Mouse (Mus musculus): ENCODE results near the gene Rbm44.

Gene Rbm44

GRCm38 (mm10) chr1:91179533-91180173, 34.8 kb downstream of the Rbm44 start, which contains the start of gene Ramp1:
Gene Ramp1, plus strand, starts transcription at chr1:91179822.
- peak; percentile 88 for DNase-seq

- DNase-seq = no peak
These were observed 35.3 kb downstream of the Rbm44 start for GRCm38 (mm10) chr1:91180174-91180565.

DNA sequence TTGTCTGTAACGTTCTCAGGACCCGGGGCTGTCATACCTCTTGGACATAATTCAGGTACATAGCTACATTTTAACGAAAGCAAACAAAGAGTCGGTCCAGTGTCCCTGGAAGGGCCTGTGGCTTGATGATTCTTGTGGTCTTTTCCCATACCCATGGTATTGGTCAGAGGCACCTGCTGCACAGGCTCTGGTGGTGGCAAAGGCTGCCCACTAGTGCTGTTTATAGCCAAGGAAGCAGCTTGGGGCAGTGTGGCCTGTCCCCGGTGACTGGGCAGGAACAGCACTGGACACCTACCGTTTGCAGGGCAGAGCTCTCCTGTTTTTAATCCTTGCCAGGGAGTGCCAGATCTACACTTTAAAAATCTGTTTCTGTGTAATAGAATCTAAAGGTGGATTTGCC, 35.8 kb downstream of the Rbm44 start:
- DNase-seq = peak; percentile 42

- DNase-seq = peak; percentile 30
These were observed 36.4 kb downstream of the Rbm44 start for GRCm38 (mm10) chr1:91181261-91181660.

- peak; percentile 44 for DNase-seq
These were observed 37.0 kb downstream of the Rbm44 start for GRCm38 (mm10) chr1:91181784-91182450.

- peak; percentile 68 for DNase-seq
These were observed 38.4 kb downstream of the Rbm44 start for GRCm38 (mm10) chr1:91183305-91183704.

- DNase-seq = peak; percentile 16
These were observed 41.8 kb downstream of the Rbm44 start for GRCm38 (mm10) chr1:91186677-91187076.

GRCm38 (mm10) chr1:91187315-91187714, 42.4 kb downstream of the Rbm44 start:
- DNase-seq = peak; percentile 41

- peak; percentile 51 for DNase-seq
These were observed 43.1 kb downstream of the Rbm44 start for GRCm38 (mm10) chr1:91187786-91188640.

DNA sequence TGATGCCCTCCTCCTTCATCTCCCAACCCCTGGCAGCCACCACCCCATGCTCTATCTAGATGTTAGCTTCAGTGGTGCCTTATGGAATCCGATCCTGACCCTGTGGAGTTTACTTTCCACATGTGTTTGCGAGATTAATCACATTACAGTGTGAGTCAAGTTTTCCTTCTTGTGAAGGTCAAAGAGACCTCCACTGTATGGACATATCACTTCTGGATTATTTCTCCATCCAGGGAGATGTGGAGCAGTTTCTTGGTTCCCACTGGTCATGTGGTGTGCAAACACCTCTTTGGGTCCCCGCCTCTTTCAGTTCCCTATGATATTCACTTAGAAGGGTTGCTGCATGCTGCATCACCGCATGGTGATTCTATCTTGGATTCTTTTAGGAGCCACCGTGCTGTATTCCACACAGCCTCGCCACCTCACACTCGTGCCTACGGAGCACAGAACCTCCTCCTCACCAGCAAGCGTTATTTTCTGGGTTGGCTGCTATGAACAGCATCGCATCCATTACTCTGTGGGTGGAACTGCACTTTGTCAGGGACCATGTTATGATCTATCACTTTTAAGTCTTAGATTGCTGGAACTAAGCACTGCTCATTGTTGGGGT, 44.1 kb downstream of the Rbm44 start:
- DNase-seq = peak; percentile 18

GRCm38 (mm10) chr1:91192184-91192583, 47.3 kb downstream of the Rbm44 start:
- DNase-seq = peak; percentile 61

DNA sequence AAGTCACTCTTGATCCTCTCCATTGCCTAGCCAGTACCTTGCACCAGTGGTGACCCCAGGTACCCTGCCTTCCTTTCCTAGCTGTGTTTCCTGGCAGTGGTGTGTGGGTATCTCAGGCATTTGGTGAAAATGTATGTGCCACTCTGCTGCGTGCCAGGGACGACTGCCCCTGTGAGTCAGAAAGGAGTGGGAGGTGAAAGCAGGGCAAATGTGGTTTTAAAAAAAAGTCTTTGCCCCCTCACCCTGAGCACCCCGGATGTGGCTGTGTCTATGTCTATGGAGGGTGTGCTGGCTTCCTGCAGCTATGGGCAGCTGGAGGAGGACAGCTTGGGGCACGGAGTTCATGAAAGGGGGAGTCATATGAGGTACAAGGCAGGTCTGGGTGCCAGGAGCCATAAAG, 48.4 kb downstream of the Rbm44 start:
- peak; percentile 75 for DNase-seq

- peak; percentile 57 for DNase-seq
These were observed 48.8 kb downstream of the Rbm44 start for GRCm38 (mm10) chr1:91193680-91194079.

DNA sequence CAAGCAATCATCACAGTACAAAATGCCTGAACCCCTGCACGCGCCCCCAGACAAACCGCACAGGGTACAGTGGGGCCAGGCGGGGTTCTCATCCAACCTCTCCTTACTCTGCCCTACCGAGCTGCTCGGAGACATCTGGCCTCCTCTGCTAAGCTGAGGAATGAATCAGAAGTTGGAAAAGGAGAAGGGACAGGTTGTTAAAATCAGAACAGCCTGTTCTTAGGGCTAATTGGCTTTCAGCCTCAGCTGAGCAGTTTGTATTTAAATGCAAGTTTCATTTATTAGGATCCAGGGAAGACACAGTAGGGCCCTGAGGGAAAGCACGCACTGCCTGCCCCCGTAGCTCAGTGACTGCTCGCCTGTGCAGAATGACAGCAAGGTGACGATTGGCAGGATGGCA, 54.9 kb downstream of the Rbm44 start:
- DNase-seq = peak; percentile 10

GRCm38 (mm10) chr1:91201122-91201521, 56.2 kb downstream of the Rbm44 start:
- DNase-seq = peak; percentile 11

- DNase-seq = no peak
These were observed 59.4 kb downstream of the Rbm44 start for GRCm38 (mm10) chr1:91204221-91204765.

DNA sequence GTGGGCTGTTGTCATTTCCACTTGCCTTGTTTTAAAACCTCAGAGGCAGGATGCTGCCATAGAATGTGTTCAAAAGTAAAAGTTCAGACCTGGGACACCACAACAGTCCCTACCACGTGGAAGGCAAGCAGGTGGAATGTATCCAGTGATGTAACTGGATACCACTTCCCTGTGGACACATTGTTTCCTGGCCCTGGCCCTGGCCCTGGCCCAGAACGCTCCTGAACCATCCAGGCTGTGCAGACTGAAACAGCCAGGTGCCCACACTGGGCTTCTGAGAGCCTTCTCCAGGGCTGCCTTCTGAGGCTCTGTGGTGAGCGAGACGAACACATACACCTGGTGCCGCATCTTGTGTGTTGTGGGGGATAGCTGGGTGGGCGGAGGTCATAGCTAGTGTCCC, 60.8 kb downstream of the Rbm44 start:
- DNase-seq = no peak

- no peak for DNase-seq
These were observed 61.4 kb downstream of the Rbm44 start for GRCm38 (mm10) chr1:91206336-91206735.

GRCm38 (mm10) chr1:91206873-91207272, 62.0 kb downstream of the Rbm44 start:
- no peak for DNase-seq

DNA sequence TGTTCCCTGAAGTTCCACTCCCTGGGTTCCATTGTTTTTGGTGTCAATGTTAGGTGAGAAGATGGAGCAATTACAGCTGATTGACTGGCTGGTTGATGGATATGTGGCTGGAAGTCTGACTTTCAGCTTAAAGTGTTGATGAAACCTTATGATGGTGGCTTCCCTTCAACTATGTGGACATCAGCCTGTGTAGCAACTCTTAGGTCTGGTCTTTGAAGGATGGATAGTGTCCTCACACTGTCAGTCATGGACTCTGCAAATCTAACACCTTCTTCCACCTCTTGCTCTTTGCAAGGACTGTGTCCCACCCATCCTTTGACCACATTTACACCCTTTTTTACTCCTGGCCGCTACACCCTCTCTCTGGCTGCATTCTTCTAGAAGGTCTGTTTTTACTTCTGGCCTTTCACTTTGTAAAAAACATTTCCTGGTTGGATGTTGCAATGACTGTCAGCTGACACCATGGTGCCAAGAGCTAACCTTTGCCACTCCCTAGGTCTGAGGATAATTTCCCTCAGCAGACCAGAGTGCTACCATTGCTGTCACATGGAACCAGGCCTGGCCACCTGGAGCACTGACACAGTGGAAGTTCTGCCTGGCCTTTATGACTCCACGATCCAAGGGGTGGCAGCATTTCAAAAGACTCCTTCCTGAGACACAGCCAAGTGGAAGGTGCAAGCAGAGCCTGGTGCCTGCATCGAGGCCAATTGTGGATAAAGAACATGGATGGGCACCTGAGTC, 62.6 kb downstream of the Rbm44 start:
- no peak for DNase-seq

GRCm38 (mm10) chr1:91209343-91209742, 64.5 kb downstream of the Rbm44 start:
- DNase-seq = no peak

DNA sequence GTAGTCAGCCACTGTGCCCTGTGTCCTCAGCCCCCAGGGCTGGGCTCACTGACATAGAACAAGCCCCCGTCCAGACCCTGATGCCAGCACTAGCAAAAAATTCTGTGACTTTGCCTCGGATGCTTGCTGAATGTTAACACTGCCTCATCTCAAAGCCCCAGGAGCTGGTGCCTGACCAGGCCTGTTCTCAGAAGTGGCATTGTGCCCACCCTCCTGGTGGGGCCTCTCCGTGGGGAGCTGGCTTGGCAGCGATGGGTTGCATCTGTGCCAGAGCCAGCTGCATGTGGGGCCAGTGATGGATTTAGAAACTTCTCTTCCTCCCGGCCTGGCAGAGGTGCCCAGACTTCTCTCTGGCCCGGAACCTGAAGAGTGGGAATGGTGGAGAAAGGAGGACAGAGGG, 64.9 kb downstream of the Rbm44 start:
- no peak for DNase-seq

Measured in thymus, postnatal 4 days (tissue).